ENCODE assay signal across 12 mouse cellular contexts in the genomic region with DNA sequence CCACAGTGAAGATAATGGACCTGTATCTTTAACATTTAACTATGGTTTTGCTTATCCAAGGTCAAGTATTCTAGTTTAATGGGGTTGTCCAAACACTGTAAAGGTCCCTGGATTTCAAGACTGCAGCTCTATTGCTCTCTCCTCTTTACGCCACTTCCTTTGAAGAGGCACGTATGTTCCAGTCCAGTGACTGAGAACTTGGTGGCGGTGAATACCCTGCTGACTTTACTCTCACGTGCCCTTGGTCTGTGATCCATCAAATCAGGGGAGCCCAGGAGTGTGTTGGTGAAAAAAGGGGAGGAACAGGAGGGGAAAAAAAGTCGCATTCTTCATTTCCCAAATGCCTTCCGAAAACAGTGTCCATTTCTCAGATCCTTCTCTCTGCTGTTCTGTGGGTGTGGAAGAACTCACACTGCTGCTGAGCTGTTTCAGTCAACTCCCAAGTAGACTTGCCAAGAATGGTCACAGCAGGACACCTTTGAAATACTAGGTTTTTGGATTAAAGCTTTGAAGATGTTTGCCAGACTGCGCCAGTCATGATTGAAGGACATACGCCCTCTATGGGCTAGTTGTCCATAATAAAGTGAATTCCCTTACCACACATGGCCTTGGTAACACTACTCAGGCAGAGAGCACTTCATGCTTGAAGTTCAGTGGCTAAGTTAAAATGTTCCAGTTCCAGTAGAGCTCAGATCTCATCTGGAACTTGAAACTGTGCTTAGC.
DNase-seq lines count a peak whose midpoint lies in the region; ATAC-seq and TF ChIP-seq lines count a peak whose summit lies in the region.
"Had no signal": no experiment of that assay in that cellular context is flagged by ENCODE, and none has a peak within 500 bp of the region (broad histone marks: within the 10 kb centered on the region; RNA-seq: fewer than 3 reads in every experiment).

No protein-coding gene starts in this region.

- H3K36me3 ChIP-seq in forebrain, postnatal 0 days (ENCODE audit: insufficient read depth): no peaks in the 10 kb centered on the region
- no peaks in the 10 kb centered on the region for H3K36me3 ChIP-seq in forebrain, embryonic 12.5 days (replicated peaks)
- no peaks in the 10 kb centered on the region for H3K36me3 ChIP-seq in limb, embryonic 14.5 days (ENCODE audit: control insufficient read depth, insufficient read depth, low read length)
- H3K36me3 ChIP-seq in limb, embryonic 10.5 days: no peaks in the 10 kb centered on the region
- no peaks in the 10 kb centered on the region for H3K36me3 ChIP-seq in liver, postnatal 0 days (replicated peaks; ENCODE audit: insufficient read depth, low read length)
- H3K36me3 ChIP-seq: embryonic facial prominence, embryonic 12.5 days; limb, embryonic 13.5 days; midbrain, embryonic 13.5 days had no signal

- H3K4me1 ChIP-seq in forebrain, postnatal 0 days (ENCODE audit: insufficient read depth): no peaks in the 10 kb centered on the region
- H3K4me1 ChIP-seq in forebrain, embryonic 12.5 days: 0 out of 2 replicates have a peak, but pooled peaks cover 2% of the 10 kb centered on the region
- peaks cover 11% of the 10 kb centered on the region for H3K4me1 ChIP-seq in limb, embryonic 14.5 days (ENCODE audit: control insufficient read depth, insufficient read depth, low read length)
- peaks cover 30% of the 10 kb centered on the region for H3K4me1 ChIP-seq in limb, embryonic 10.5 days
- peaks cover 5% of the 10 kb centered on the region for H3K4me1 ChIP-seq in embryonic fibroblast, embryonic 13.5 days (ENCODE audit: control insufficient read depth, insufficient read depth, low read length)
- H3K4me1 ChIP-seq in liver, postnatal 0 days (ENCODE audit: insufficient read depth): peaks cover 7% of the 10 kb centered on the region
- H3K4me1 ChIP-seq: midbrain, embryonic 13.5 days had no signal

- no peak for TF ChIP-seq POLR2A in limb, embryonic 14.5 days (IDR thresholded peaks at IDR 0.05; ENCODE audit: borderline replicate concordance, extremely low read depth, insufficient read depth, insufficient read length)
- TF ChIP-seq POLR2A in brain, embryonic 14.5 days (IDR thresholded peaks at IDR 0.05; ENCODE audit: borderline replicate concordance, extremely low read depth, insufficient read depth, insufficient read length, poor library complexity, severe bottlenecking): no peak
- no peak for TF ChIP-seq POLR2A in embryonic fibroblast, embryonic 13.5 days (IDR thresholded peaks at IDR 0.05; ENCODE audit: low read depth, low read length)

- ATAC-seq in forebrain, postnatal 0 days: no peak
- no peak for ATAC-seq in forebrain, embryonic 12.5 days (ENCODE audit: low FRiP score)
- ATAC-seq in limb, embryonic 14.5 days (ENCODE audit: low FRiP score, low read depth): no peak
- no peak for ATAC-seq in liver, postnatal 0 days
- ATAC-seq: midbrain, embryonic 13.5 days had no signal

- DNase-seq in forebrain, postnatal 0 days: peak; percentile 26
- peak; percentile 16 for DNase-seq in limb, embryonic 14.5 days (ENCODE audit: low spot score)
- DNase-seq in limb, embryonic 10.5 days (ENCODE audit: low spot score): no peak
- peak; percentile 66 for DNase-seq in brain, embryonic 14.5 days (ENCODE audit: low read depth)
- DNase-seq in liver: no peak
- DNase-seq in liver, postnatal 0 days: no peak
- DNase-seq: adrenal gland, adult 8-10 months had no signal

- H3K9me3 ChIP-seq in forebrain, postnatal 0 days (ENCODE audit: low read length): no peaks in the 10 kb centered on the region
- no peaks in the 10 kb centered on the region for H3K9me3 ChIP-seq in forebrain, embryonic 12.5 days
- no peaks in the 10 kb centered on the region for H3K9me3 ChIP-seq in limb, embryonic 14.5 days (ENCODE audit: control insufficient read depth, low read length)
- H3K9me3 ChIP-seq in limb, embryonic 10.5 days (replicated peaks): no peaks in the 10 kb centered on the region
- H3K9me3 ChIP-seq in liver, postnatal 0 days (ENCODE audit: low read length): no peaks in the 10 kb centered on the region
- H3K9me3 ChIP-seq: embryonic facial prominence, embryonic 12.5 days; limb, embryonic 13.5 days; midbrain, embryonic 13.5 days had no signal

- H3K4me2 ChIP-seq in forebrain, postnatal 0 days (ENCODE audit: low read depth): no peak overlapping the region
- no peak overlapping the region for H3K4me2 ChIP-seq in forebrain, embryonic 12.5 days
- H3K4me2 ChIP-seq in limb, embryonic 14.5 days (replicated peaks; ENCODE audit: low read depth, low read length, severe bottlenecking): no peak overlapping the region
- H3K4me2 ChIP-seq in liver, postnatal 0 days (ENCODE audit: low read depth, low read length): no peak overlapping the region
- H3K4me2 ChIP-seq: embryonic facial prominence, embryonic 12.5 days; limb, embryonic 13.5 days; midbrain, embryonic 13.5 days had no signal

- no peak overlapping the region for H3K4me3 ChIP-seq in forebrain, postnatal 0 days (ENCODE audit: low read depth, low read length)
- H3K4me3 ChIP-seq in forebrain, embryonic 12.5 days (replicated peaks): no peak overlapping the region
- H3K4me3 ChIP-seq in limb, embryonic 14.5 days (replicated peaks; ENCODE audit: low read length): no peak overlapping the region
- H3K4me3 ChIP-seq in limb, embryonic 10.5 days: no peak overlapping the region
- H3K4me3 ChIP-seq in embryonic fibroblast, embryonic 13.5 days (ENCODE audit: insufficient read depth, low read length): no peak overlapping the region
- H3K4me3 ChIP-seq in liver, postnatal 0 days (ENCODE audit: low read depth, low read length): no peak overlapping the region
- H3K4me3 ChIP-seq: embryonic facial prominence, embryonic 12.5 days; limb, embryonic 13.5 days; midbrain, embryonic 13.5 days had no signal

- no peaks in the 10 kb centered on the region for H3K27me3 ChIP-seq in forebrain, postnatal 0 days (ENCODE audit: insufficient read depth, low read length)
- H3K27me3 ChIP-seq in forebrain, embryonic 12.5 days: no peaks in the 10 kb centered on the region
- H3K27me3 ChIP-seq in limb, embryonic 14.5 days (ENCODE audit: control insufficient read depth, insufficient read depth, low read length): no peaks in the 10 kb centered on the region
- 0 out of 2 replicates have a peak, but pooled peaks cover 6% of the 10 kb centered on the region for H3K27me3 ChIP-seq in limb, embryonic 10.5 days (ENCODE audit: low read depth, poor library complexity, severe bottlenecking)
- H3K27me3 ChIP-seq in liver, postnatal 0 days (ENCODE audit: insufficient read depth, low read length): no peaks in the 10 kb centered on the region
- H3K27me3 ChIP-seq: embryonic facial prominence, embryonic 12.5 days; midbrain, embryonic 13.5 days had no signal

- H3K9ac ChIP-seq in forebrain, postnatal 0 days: no peak overlapping the region
- H3K9ac ChIP-seq in forebrain, embryonic 12.5 days: no peak overlapping the region
- H3K9ac ChIP-seq in limb, embryonic 14.5 days (ENCODE audit: low read depth, low read length, severe bottlenecking): no peak overlapping the region
- H3K9ac ChIP-seq in liver, postnatal 0 days (replicated peaks): no peak overlapping the region
- H3K9ac ChIP-seq: embryonic facial prominence, embryonic 12.5 days; limb, embryonic 13.5 days; midbrain, embryonic 13.5 days had no signal

- 36% methylated on average over 8 of the region's 8 CpGs for WGBS in forebrain, postnatal 0 days
- 64% methylated on average over 8 of the region's 8 CpGs for WGBS in forebrain, embryonic 12.5 days
- WGBS in limb, embryonic 14.5 days: 44% methylated on average over 8 of the region's 8 CpGs
- WGBS in limb, embryonic 10.5 days: 66% methylated on average over 8 of the region's 8 CpGs
- 69% methylated on average over 8 of the region's 8 CpGs for WGBS in liver, postnatal 0 days (ENCODE audit: insufficient replicate concordance)

- TF ChIP-seq EP300 in liver, postnatal 0 days (IDR thresholded peaks at IDR 0.05; ENCODE audit: low read depth): no peak

- H3K27ac ChIP-seq in forebrain, postnatal 0 days (ENCODE audit: low read depth, low read length): no peak overlapping the region
- no peak overlapping the region for H3K27ac ChIP-seq in forebrain, embryonic 12.5 days
- H3K27ac ChIP-seq in limb, embryonic 14.5 days (replicated peaks; ENCODE audit: low read depth, low read length): no peak overlapping the region
- no peak overlapping the region for H3K27ac ChIP-seq in limb, embryonic 10.5 days
- H3K27ac ChIP-seq in embryonic fibroblast, embryonic 13.5 days (ENCODE audit: insufficient read depth, low read length): 0 out of 2 replicates have a peak overlapping the region, but pooled peaks have one; percentile 8
- H3K27ac ChIP-seq in liver, postnatal 0 days (ENCODE audit: low read depth): no peak overlapping the region
- H3K27ac ChIP-seq: embryonic facial prominence, embryonic 12.5 days; limb, embryonic 13.5 days; midbrain, embryonic 13.5 days had no signal

- 0 out of 2 replicates have a peak, but pooled peaks have one; percentile 36 for TF ChIP-seq CTCF in forebrain, postnatal 0 days (IDR thresholded peaks at IDR 0.05; ENCODE audit: low read depth)
- TF ChIP-seq CTCF in brain, embryonic 14.5 days (IDR thresholded peaks at IDR 0.05; ENCODE audit: borderline replicate concordance, extremely low read depth, insufficient read depth, insufficient read length): no peak
- no peak for TF ChIP-seq CTCF in embryonic fibroblast, embryonic 13.5 days (IDR thresholded peaks at IDR 0.05; ENCODE audit: borderline replicate concordance, insufficient read depth, low read length)
- no peak for TF ChIP-seq CTCF in liver, postnatal 0 days (IDR thresholded peaks at IDR 0.05; ENCODE audit: low read depth)

Comparison
In these comparisons a context has a peak if more than half of its experiments do, and no peak if none do; other contexts are left out.
1. DNase-seq: peak in forebrain, postnatal 0 days (single experiment), limb, embryonic 14.5 days (single experiment) and brain, embryonic 14.5 days (single experiment); none in limb, embryonic 10.5 days (single experiment), liver (single experiment) and liver, postnatal 0 days (single experiment).